Mouse (Mus musculus): ENCODE measurements around the gene Abca2. TPM values are rescaled to one million over a fixed set of nuclear protein-coding genes. Genes with fewer than 3 reads are reported as not detected.
"Not testable (repeated sequence)": the region's sequence is repeated elsewhere in the genome, so short reads cannot be mapped to it uniquely, and the experiment has no call there.

Abca2 gene
- polyA plus RNA-seq, 1 experiment from 2014 or later: 5.9 TPM

DNA sequence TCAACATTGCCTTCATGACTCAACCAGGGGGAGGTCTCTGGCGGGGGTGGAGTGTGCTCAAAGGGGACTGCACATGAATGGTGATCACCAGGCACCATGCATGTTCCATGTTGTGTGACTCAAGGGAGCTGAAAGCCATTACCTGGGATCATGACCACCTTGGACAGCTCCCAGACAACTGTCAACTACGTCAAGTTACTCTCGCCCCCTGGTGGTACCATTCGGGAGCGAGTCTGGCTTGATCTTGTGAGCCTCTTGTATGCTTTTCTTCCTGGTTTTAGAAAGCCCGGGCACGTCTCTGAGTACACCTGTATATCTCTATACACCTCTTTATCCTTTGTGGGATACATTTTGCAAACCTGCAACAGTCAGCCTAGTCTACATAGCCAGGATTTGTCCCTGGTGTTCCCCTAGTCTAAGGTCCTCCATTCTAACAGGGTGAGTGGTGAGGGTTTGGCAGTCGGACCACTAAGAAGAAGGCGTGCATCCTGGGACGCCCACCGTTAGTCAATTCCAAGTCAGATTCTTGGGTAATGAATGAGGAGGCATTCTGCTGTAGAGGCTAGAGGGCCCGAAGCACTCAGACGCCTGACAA, 26.0 kb upstream of the Abca2 start:
- peak overlapping the region; percentile 80 for H3K4me3 ChIP-seq
- H3K27me3 ChIP-seq (ENCODE audit: insufficient read depth, poor library complexity, severe bottlenecking): peaks cover 77% of the 10 kb centered on the region
- DNase-seq (ENCODE audit: low spot score): peak; percentile 84
- H3K4me1 ChIP-seq (replicated peaks): peaks cover 36% of the 10 kb centered on the region
- peak overlapping the region; percentile 90 for H3K27ac ChIP-seq
- under 1% methylated on average over 13 of the region's 13 CpGs for WGBS
- H3K9me3 ChIP-seq: no peaks in the 10 kb centered on the region
- H3K36me3 ChIP-seq: peaks cover 5% of the 10 kb centered on the region

DNA sequence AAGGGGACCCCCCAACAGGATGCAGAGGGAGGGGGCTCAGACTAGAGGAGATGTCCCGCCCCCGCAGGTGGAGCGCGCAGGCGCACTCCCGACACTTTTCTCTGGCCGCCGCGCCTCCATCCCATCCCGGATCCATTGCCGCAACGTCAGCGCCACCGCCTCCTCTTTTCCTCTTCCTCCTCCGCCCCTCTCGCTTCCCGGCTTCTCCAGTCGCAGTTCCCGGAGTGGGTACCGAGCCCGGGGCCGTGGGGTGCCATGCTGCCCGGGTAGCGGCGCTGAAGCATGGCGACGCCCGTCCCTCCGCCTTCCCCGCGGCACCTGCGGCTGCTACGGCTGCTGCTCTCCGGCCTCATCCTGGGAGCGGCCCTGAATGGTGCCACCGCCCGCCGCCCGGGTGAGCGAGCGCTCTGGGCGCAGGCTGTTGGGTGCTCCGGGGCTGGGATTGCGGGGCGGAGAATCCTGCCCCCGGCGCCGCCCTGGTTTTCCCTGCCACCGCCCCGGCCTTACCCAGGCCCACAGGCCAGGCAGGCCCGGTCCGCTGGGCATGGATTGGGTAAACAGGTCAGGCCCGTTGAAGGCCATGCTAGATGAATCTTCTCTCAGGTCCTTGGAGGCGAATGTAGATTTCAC, 25.4 kb upstream of the Abca2 start:
- Histone ChIP-seq H3K27ac (peak overlapping the region; percentile 90), H3K36me3 (peaks cover 11% of the 10 kb centered on the region), H3K27me3 (ENCODE audit: insufficient read depth, poor library complexity, severe bottlenecking) (peaks cover 71% of the 10 kb centered on the region), H3K4me1 (replicated peaks) (peaks cover 36% of the 10 kb centered on the region), H3K4me3 (peak overlapping the region; percentile 80), H3K9me3 (no peaks in the 10 kb centered on the region)
- WGBS: under 1% methylated on average over 54 of the region's 54 CpGs
- peak; percentile 70 for DNase-seq (ENCODE audit: low spot score)

DNA sequence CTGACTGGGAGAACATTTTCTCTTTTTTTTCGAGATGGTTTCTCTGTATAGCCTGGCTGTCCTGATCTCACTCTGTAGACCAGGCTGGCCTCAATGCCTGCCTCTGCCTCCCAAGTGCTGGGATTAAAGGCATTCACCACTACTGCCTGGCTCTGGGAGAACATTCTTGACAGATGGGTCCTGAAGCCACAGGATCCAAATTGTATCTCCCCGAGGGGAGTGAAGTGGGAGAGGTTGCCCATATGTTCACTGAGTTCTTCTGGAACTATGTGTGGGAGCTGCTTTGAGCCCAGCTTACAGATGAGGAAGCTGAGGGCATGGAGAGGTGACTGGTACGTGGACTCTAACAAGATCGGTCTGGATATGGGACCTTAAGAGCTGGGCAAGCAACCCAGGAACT, 24.5 kb upstream of the Abca2 start:
- no peak for DNase-seq (ENCODE audit: low spot score)
- Histone ChIP-seq H3K4me1 (replicated peaks) (peaks cover 36% of the 10 kb centered on the region), H3K27me3 (ENCODE audit: insufficient read depth, poor library complexity, severe bottlenecking) (peaks cover 62% of the 10 kb centered on the region), H3K9me3 (no peaks in the 10 kb centered on the region), H3K4me3 (peak overlapping the region; percentile 80), H3K27ac (peak overlapping the region; percentile 90; the same call in 1 of the 2 replicates), H3K36me3 (peaks cover 20% of the 10 kb centered on the region)
- 85% methylated on average over 4 of the region's 4 CpGs for WGBS

DNA sequence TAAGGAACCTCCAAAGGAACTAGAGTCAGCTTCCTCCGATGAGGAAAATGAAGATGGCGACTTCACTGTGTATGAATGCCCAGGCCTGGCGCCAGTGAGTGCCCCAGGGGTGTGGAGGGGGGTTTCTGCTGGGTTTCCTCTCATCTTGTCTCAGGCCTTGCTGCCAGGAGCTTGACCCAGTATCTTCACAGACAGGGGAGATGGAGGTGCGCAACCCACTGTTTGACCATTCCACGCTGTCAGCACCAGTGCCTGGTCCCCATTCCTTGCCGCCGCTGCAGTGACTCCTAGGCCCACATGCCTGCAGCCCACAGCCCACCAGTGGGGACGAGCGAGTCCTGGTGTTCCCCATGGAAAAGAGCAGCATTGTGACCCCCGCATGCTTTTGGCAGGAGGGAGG, 19.6 kb upstream of the Abca2 start:
- Histone ChIP-seq H3K27ac (no peak overlapping the region), H3K27me3 (ENCODE audit: insufficient read depth, poor library complexity, severe bottlenecking) (peaks cover 13% of the 10 kb centered on the region), H3K9me3 (no peaks in the 10 kb centered on the region), H3K4me3 (no peak overlapping the region), H3K36me3 (peaks cover 32% of the 10 kb centered on the region), H3K4me1 (replicated peaks) (peaks cover 13% of the 10 kb centered on the region)
- 86% methylated on average over 10 of the region's 10 CpGs for WGBS
- DNase-seq (ENCODE audit: low spot score): no peak

DNA sequence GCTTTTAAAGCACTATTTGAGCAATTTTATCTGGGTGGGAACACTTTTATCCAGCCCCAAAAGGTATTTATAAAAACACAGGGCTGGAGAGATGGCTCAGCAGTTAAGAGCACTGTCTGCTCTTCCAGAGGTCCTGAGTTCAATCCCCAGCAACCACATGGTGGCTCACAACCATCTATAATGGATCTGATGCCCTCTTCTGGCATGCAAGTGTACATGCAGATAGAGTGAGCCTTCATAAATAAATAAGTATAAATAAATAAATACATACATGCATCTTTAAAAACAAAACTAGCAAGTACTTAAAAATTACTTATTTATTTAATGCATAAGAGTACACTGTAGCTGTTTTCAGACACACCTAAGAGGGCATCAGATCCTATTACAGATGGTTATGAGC, 15.1 kb upstream of the Abca2 start:
- Histone ChIP-seq H3K4me1 (replicated peaks) (peaks cover 12% of the 10 kb centered on the region; the same call in 1 of the 2 replicates), H3K36me3 (peaks cover 18% of the 10 kb centered on the region)
- not testable (repeated sequence) for H3K27ac ChIP-seq; DNase-seq (ENCODE audit: low spot score); H3K9me3 ChIP-seq; H3K4me3 ChIP-seq; H3K27me3 ChIP-seq (ENCODE audit: insufficient read depth, poor library complexity, severe bottlenecking)

DNA sequence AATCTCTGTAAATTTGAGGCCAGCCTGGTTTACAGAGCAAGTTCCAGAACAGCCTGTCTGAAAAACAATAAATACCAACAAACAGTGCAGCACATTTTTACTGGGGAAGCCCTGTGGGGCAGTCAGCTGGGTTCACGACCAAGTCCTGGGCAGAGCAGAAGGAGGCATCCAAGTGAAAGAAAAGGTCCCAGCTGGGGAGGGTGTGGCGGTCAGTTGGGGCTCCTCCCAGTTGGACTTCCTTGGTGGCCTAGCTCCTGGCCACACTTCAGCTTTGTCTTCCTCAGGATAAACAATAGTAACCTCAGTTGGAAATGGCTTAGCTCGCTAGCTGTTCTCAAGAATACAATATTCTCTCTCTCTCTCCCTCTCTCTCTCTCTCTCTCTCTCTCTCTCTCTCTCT, 11.1 kb upstream of the Abca2 start:
- Histone ChIP-seq H3K27me3 (ENCODE audit: insufficient read depth, poor library complexity, severe bottlenecking) (peaks cover 8% of the 10 kb centered on the region; the same call in 1 of the 2 replicates), H3K4me1 (replicated peaks) (peaks cover 13% of the 10 kb centered on the region; the same call in 1 of the 2 replicates), H3K36me3 (no peaks in the 10 kb centered on the region), H3K27ac (no peak overlapping the region), H3K9me3 (no peaks in the 10 kb centered on the region), H3K4me3 (no peak overlapping the region)
- DNase-seq (ENCODE audit: low spot score): no peak
- WGBS: 13% methylated on average over 3 of the region's 3 CpGs

DNA sequence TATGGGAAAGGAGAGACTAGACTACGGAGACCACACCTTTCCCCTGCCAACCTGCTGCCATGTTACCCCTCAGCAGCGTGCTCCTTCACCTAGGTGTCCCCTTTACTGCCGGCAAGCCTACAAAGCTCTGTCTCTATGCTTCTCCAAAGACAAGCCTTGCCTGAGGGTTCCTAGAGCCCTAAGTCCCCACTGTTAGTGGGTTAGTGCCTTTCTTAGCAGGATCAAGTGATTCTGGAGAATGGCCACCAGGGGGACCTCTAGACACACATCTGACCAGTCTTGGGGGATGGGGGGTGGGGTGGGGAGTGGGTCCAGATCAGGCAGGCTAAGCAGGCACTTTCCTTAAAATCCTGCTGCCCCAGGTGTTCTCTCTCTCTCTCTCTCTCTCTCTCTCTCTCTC, 6.6 kb upstream of the Abca2 start:
- H3K36me3 ChIP-seq: no peaks in the 10 kb centered on the region
- peaks cover 7% of the 10 kb centered on the region; the same call in 1 of the 2 replicates for H3K4me1 ChIP-seq (replicated peaks)
- 20% methylated on average over 3 of the region's 3 CpGs for WGBS
- no peaks in the 10 kb centered on the region for H3K9me3 ChIP-seq
- peaks cover 52% of the 10 kb centered on the region for H3K27me3 ChIP-seq (ENCODE audit: insufficient read depth, poor library complexity, severe bottlenecking)
- DNase-seq (ENCODE audit: low spot score): peak; percentile 62
- no peak overlapping the region for H3K4me3 ChIP-seq
- no peak overlapping the region for H3K27ac ChIP-seq

DNA sequence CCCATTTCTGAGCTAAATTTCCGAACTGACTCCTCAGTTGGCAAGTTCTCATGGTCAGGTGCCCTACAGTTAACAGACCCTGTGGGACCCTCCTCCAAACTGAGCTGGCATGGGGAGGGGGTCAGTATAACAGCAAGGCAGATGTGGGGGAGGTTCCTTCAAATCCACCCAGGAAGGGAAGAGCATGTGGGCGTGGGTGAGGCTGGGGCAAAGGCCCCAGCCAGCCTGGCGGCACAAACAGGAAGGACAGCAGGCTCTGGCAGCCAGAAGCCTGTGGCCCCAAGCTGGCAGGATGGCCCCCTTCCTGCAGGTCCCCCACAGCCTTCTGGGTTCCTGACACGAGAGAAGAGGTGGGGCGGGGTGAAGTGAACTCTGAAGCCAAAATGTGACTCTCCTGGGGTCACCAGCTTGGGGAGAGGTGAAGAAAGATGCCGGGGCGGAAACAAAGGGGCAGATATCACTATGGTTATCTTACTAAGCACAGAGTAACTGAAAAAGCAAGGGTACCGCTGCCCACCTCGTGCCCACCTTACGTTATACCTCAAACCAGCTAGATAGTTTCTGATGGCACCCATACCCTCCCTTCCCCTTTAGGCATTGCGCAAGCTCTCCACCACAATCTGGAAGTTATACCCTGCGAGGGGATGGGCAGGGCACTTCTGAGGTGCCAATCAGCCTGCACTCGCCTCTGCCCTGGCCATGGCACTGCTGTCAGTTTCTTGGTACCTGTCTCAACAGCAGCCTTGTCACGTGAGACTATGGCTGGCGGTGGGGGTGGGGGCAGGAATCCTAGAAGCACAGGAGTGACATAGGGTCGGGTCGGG, 5.7 kb upstream of the Abca2 start, which contains the start of gene Fut7:
Gene Fut7, plus strand, starts transcription at position 681 of the 824 bp plus-strand sequence.
- Histone ChIP-seq H3K9me3 (no peaks in the 10 kb centered on the region), H3K27ac (no peak within 1 kb of the TSS), H3K4me1 (replicated peaks) (peaks cover 2% of the 10 kb centered on the region; the same call in 1 of the 2 replicates), H3K27me3 (ENCODE audit: insufficient read depth, poor library complexity, severe bottlenecking) (peaks cover 53% of the 10 kb centered on the region), H3K4me3 (no peak within 1 kb of the TSS), H3K36me3 (no peaks in the 10 kb centered on the region)
- no peak for DNase-seq (ENCODE audit: low spot score)
- WGBS: 68% methylated on average over 17 of the region's 17 CpGs

DNA sequence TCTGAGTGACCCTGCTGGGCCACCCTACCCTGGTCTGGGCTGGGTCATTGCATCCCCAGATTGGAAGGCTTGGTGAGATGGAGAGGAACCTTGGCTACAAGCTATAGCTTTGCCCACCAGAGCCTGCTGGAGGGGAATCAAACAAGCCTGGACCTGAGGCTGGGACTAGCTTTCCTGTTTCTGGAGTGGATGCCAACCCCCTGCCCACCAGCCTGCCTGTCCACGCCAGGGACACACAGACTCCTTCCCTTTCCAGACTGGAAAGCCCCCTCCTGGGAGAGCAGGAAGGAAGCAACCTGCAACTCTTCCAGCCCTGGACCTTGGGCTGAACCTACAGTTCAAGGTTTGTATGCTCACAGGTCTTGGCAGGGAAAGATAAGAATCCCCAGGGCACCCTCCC, 4.9 kb upstream of the Abca2 start:
- Histone ChIP-seq H3K4me1 (replicated peaks) (peaks cover 6% of the 10 kb centered on the region), H3K9me3 (no peaks in the 10 kb centered on the region), H3K27ac (no peak overlapping the region), H3K36me3 (no peaks in the 10 kb centered on the region), H3K4me3 (no peak overlapping the region), H3K27me3 (ENCODE audit: insufficient read depth, poor library complexity, severe bottlenecking) (peaks cover 49% of the 10 kb centered on the region)
- no peak for DNase-seq (ENCODE audit: low spot score)
- WGBS: 71% methylated on average over 1 of the region's 1 CpGs

DNA sequence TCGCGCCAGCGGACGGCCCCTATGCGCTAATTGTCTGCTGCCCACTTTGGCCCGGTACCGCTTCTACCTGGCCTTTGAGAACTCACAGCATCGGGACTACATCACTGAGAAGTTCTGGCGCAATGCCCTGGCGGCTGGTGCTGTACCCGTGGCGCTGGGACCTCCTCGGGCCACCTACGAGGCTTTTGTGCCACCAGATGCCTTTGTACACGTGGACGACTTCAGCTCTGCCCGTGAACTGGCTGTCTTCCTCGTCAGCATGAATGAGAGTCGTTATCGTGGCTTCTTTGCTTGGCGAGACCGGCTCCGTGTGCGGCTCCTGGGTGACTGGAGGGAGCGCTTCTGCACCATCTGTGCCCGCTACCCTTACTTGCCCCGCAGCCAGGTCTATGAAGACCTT, 3.0 kb upstream of the Abca2 start:
- WGBS: 51% methylated on average over 27 of the region's 27 CpGs
- DNase-seq (ENCODE audit: low spot score): no peak
- Histone ChIP-seq H3K27ac (no peak overlapping the region), H3K36me3 (no peaks in the 10 kb centered on the region), H3K4me3 (no peak overlapping the region), H3K4me1 (replicated peaks) (peaks cover 24% of the 10 kb centered on the region), H3K27me3 (ENCODE audit: insufficient read depth, poor library complexity, severe bottlenecking) (peaks cover 60% of the 10 kb centered on the region), H3K9me3 (no peaks in the 10 kb centered on the region)

DNA sequence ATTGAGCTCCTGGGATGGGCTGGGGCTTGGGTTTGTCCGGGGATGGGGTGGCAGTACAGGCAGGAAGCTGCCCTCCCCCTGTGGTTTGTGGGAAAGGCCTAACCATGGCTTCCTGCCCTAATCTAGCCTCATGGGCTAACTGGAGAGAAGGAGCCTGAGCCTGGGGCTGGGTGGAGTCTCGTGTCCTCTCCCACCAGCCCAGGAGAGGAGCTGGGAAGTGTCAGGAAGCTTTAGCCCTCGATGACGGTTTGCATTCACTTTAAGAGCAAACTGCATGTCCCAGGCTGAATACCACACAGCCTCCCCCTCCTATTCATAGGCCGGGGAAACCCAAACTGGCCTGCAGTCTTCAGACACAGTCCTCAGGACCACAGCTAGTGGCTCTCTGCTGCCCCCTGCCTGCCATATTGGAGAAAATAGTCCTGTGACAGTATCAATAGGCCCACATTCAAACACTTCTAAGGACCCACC, 1.7 kb upstream of the Abca2 start:
- Histone ChIP-seq H3K27me3 (ENCODE audit: insufficient read depth, poor library complexity, severe bottlenecking) (peaks cover 72% of the 10 kb centered on the region), H3K27ac (no peak overlapping the region), H3K4me3 (no peak overlapping the region), H3K9me3 (no peaks in the 10 kb centered on the region), H3K4me1 (replicated peaks) (peaks cover 37% of the 10 kb centered on the region), H3K36me3 (no peaks in the 10 kb centered on the region)
- 33% methylated on average over 5 of the region's 5 CpGs for WGBS
- DNase-seq (ENCODE audit: low spot score): peak; percentile 82

DNA sequence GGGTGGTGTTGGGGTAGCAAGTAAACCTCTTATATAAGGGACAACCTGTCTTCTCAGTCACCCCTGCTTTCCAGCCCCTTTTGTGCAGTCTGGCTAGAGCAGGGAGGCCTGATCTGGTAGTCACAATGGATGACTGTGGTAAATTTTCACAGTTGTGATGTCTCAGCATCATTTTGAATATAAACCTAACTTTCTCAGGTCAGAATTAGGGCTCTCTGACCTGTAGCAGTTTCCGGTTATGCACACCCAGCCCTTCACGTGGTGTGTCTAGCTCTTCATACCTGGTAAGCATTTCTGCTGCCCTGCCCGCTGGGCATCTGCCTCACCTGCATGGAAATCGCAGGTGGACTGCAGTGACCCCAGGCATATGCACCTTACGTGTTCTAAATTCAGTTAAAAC, 1.2 kb upstream of the Abca2 start:
- Histone ChIP-seq H3K4me3 (no peak overlapping the region), H3K27me3 (ENCODE audit: insufficient read depth, poor library complexity, severe bottlenecking) (peaks cover 77% of the 10 kb centered on the region), H3K9me3 (no peaks in the 10 kb centered on the region), H3K36me3 (no peaks in the 10 kb centered on the region), H3K4me1 (replicated peaks) (peaks cover 42% of the 10 kb centered on the region), H3K27ac (no peak overlapping the region)
- 91% methylated on average over 5 of the region's 5 CpGs for WGBS
- DNase-seq (ENCODE audit: low spot score): no peak

Measured in hindbrain, embryonic 10.5 days (tissue).